Mouse (Mus musculus) urinary bladder, postnatal 10 days (tissue): Measurements from ENCODE around the gene Arl5b.

Source experiments
- DNase-seq: peaks from one replicate; pipeline ENCODE4 v3.0.0; 2022; ENCODE audit warnings: low spot score

The Arl5b gene

DNA sequence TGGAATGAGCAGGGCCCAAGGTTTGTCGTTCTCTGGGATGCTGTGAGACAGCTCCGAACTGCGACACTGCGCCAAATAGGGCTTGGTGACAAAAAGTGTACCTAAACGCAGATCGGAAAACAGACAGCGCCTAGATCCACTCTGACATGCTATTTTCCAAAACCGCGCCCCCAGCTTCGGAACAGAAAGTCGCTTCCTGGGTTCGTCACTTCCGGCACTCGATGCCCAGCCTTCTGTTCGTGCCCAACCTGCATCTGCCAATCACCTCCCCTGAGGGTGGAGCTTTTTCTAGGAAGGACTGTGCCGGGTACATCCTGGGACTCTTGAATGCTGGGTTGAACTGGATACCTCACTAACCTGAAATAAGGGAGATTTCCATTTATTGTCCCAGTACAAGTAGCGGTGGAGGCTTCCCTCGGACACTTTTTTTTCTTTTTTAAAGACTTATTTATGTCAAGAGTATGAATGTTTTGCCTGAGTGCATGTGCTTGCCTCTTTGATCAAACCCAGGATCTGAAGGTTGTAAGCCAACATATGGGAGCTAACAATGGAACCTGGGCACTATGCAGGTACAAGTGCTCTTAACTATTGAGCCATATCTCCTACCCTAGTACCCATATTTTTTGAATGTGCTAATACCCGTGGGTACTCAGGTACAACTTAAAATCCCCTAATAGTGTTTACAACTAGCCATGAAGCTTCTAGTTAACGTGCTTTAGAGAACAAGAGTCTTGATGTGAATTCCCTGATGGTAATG lies at the start of gene Arl5b:
Gene Arl5b, plus strand, starts transcription at position 279 of the 757 bp plus-strand sequence.
- peak; percentile 84 for DNase-seq

GRCm38 (mm10) chr2:15007531-15007930 lies 41.7 kb upstream of the Arl5b start:
- DNase-seq: no peak

DNA sequence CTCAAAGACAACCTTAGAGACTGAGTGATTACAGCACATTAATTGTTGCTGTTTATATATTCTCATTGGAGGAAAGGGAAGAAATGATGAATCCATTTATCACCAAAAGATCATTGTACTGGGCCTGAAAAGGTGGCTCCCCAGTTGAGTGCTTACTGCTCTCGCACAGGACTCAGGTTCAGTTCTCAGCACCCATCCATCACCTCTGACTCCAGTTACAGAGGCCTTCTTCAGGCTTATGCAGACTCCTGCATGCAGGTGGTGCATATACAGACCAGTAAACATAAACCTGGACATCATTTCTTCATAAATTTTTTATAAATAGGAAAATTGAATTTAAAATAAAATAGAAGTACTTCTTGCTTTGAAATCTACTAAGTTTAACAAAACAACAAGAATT lies 41.1 kb upstream of the Arl5b start:
- DNase-seq: no peak

DNA sequence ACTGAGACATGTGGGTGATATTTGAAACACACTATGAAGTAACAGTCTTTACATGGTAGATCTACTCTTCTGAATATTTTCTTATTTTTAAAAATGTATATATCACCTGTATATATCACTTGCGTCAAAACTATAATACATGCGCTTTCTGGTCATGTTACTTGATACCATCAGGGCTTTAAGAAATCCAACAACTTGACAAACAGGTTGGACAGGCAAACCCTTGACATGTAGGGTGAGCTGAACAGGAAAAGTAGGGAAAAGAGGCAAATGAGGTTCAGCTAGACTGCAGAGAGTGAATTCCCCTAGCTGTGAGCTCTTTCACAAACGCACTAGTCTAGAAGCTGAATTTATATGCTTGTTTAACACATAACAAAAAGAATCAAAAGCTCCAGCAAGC lies 22.4 kb upstream of the Arl5b start:
- no peak for DNase-seq

GRCm38 (mm10) chr2:15027816-15028215 lies 21.4 kb upstream of the Arl5b start:
- no peak for DNase-seq

GRCm38 (mm10) chr2:15038705-15039104 lies 10.5 kb upstream of the Arl5b start:
- no peak for DNase-seq

GRCm38 (mm10) chr2:15040326-15040725 lies 8.9 kb upstream of the Arl5b start:
- no peak for DNase-seq

DNA sequence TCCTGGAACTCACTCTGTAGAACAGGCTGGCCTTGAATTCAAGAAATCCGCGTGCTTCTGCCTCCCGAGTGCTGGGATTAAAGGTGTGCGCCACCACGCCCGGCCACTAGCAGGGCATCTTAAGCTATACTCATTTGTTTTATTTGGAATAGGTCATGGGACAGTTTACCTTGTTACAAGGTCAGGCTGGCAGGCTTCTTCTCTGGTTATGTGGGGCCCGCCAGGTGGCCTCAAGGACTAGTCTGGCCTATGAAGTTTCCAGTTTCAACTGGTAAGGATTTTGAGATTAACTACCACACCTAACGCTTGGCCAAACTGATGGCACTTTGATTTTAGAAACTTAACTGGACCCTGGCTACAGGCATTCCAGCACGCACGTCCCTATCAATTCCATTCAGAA lies 5.3 kb downstream of the Arl5b start:
- no peak for DNase-seq

GRCm38 (mm10) chr2:15054945-15055637 lies 5.9 kb downstream of the Arl5b start, which contains the start of gene Nsun6:
TSS of gene Nsun6 (minus strand) at chr2:15055069.
- DNase-seq: peak; percentile 91

GRCm38 (mm10) chr2:15055741-15056151 lies 6.6 kb downstream of the Arl5b start:
- DNase-seq: no peak

GRCm38 (mm10) chr2:15058227-15058626 lies 9.0 kb downstream of the Arl5b start:
- no peak for DNase-seq

- DNase-seq: no peak
Observed at GRCm38 (mm10) chr2:15060856-15061255, 11.7 kb downstream of the Arl5b start.

DNA sequence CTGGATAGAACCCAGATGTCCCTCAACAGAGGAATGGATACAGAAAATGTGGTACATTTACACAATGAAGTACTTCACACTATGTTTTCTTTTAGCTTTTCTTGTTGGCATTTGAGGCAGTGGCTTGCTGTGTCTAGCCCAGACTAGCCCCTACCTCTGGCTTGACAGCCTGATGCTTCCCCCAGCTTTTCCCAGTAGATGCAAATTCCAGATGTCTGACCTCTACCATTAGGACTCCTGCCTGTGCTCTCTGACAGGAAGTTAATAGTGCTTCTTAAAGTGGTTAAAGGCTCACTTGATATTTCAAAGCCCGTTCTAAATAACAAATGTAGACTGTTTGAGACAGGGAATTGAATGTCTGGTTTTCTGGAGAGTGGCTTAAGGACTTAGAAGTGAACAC lies 14.6 kb downstream of the Arl5b start:
- DNase-seq: no peak

- DNase-seq: no peak
Observed at GRCm38 (mm10) chr2:15064380-15065269, 15.4 kb downstream of the Arl5b start.

DNA sequence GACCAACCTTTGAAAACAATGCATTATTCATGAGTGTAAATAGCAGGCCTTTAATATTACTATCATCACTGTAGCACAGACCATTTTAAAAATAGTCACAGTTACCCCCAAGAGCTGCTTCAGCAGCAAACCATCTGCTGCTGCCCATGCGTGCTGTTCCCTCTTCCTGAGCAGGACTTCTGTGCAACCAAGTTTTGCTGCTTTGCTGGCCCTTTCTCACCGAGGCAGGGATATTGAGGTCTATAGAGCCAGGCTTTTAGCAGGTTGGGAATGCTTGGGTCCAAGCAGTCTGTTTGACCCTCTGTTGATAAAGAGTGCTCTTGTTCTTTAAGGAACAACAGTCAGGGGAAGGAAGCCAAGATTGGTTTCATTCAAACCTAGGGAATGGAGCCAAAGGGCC lies 16.3 kb downstream of the Arl5b start:
- no peak for DNase-seq

DNA sequence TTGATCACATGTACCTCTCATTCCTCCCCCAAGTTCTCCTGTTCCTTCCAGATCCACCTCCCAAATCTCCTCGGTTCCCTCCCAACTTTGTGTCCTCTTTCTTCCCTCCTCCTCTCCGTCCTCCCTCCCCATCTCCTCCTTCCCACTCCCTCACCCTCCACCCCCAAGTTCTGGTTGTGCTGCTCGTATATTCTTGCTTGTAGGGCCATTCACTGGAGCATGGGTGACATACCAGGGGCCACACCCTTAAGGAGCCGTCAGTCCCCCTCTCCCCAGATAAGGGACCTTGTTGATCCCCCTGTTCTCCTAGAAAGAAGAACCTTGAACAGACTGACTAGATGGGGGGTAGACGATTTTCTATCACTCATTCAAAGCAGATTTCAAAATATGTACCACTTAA lies 17.9 kb downstream of the Arl5b start:
- DNase-seq: no peak

GRCm38 (mm10) chr2:15083702-15084101 lies 34.5 kb downstream of the Arl5b start:
- DNase-seq: no peak

DNA sequence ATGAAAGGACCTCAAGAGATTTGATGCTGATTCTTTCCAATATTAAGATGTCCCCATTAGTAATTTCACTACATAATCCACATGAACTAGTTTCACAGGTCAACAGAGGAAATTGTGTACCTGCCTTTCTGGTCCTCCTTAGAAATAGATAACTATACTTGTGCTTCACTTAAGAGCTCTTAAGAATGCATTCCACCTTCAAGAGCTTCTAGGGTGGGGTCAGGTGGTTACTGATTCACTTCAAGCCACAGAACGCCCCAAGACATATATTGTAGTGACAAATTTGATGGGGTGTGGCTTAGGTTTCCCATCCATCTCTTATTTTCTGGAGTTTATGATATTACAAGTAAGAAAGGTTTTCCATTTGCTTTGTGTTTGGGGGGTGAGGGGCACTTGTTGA lies 38.1 kb downstream of the Arl5b start:
- no peak for DNase-seq

GRCm38 (mm10) chr2:15096514-15097090 lies 47.4 kb downstream of the Arl5b start:
- no peak for DNase-seq

GRCm38 (mm10) chr2:15104386-15104785 lies 55.2 kb downstream of the Arl5b start:
- no peak for DNase-seq

DNA sequence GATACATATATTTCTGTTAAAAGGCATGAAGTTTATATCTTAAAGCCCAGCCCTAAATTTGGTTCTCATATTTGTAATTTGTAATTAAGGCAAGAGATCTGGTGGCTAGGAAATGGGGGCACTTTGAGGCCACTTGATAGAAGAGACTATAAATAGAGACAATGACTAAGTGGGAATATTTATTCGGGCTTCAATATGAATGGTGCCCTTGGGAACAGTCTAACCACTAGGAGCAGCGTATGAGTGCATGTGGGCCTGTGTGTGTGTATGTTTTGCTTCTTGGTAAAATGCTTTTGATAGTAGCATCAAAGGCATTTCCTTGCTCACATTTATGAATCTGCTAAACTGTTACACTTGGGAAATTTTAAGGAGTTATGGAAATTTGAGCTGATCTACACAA lies 62.1 kb downstream of the Arl5b start:
- DNase-seq: no peak

DNA sequence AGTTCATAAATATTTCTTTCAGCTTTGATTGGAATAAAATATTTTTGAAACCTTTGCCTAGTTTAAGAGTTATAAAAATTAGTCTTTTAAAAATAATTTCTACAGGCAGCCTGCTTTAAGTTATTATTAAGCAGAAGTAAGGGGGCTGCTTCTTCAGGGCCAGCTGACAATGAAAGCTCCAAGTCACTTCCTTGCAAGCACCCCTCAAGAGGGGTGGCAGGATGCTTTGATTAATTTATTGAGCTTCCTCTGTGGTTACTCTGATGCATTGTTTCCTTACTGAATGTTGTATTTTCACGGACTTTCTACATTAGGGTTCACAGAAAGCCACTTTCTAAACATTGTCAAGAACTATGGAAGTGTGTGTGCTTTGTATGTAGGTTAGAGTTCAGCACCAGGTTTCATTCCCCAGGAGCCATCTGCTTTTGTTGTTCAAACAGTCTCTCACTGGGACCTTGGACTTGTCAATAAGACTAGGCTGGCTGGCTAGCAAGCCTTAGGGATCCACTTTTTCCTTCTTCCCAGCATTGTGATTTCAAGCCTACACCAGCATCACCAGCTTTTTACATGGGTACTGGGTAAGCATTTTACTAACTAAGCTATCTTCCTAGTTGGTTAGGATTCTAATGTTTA lies 62.7 kb downstream of the Arl5b start:
- DNase-seq: no peak
